Mouse (Mus musculus) myocyte (in vitro differentiated cells): Measurements from ENCODE around the gene Ppfibp1.

Source experiments
- CEBPB ChIP-seq: IDR thresholded peaks from 2 replicates; pipeline ENCODE4 v1.6.1; 2011; ENCODE audit warnings: mild to moderate bottlenecking, moderate library complexity; ENCODE audit not compliant: poor library complexity, insufficient read depth, severe bottlenecking
- E2F4 ChIP-seq: IDR thresholded peaks from one replicate; pipeline ENCODE4 v1.6.1; 2011; ENCODE audit warnings: mild to moderate bottlenecking, control low read depth, moderate library complexity; ENCODE audit not compliant: insufficient read depth
- MYOG ChIP-seq, 3 experiments: IDR thresholded peaks; one replicate each; pipeline ENCODE4 v1.6.1; 2011; ENCODE audit warnings: control low read depth in 2 of 3, low read depth in 2 of 3, mild to moderate bottlenecking in 2 of 3; ENCODE audit not compliant: insufficient read length in 2 of 3, control insufficient read depth in 1 of 3, insufficient read depth in 1 of 3
- POLR2A ChIP-seq: IDR thresholded peaks from one replicate; pipeline ENCODE4 v1.6.1; 2011; ENCODE audit warnings: low read depth, mild to moderate bottlenecking, control low read depth, moderate library complexity; ENCODE audit not compliant: insufficient read length
- USF1 ChIP-seq: IDR thresholded peaks from one replicate; pipeline ENCODE4 v1.6.1; 2011; ENCODE audit warnings: low read depth, mild to moderate bottlenecking, control low read depth, moderate library complexity

GRCm38 (mm10) chr6:146958694-146959093, 70.4 kb downstream of the Ppfibp1 start:
- TF ChIP-seq MYOG (IDR thresholded peaks at IDR 0.05; ENCODE audit: control insufficient read depth in 1 of 3, insufficient read depth in 1 of 3, insufficient read length in 2 of 3, low read depth in 2 of 3) (no peak), POLR2A (no peak), E2F4 (no peak), CEBPB (no peak), USF1 (no peak)
